Mouse (Mus musculus): Measurements from ENCODE around the gene Jak1. TPM values are rescaled to one million over a fixed set of nuclear protein-coding genes. Genes with fewer than 3 reads are reported as not detected.

Jak1 gene
- total and polyA plus RNA-seq, 3 experiments: 37.3 to 41.9 TPM; not detected in 1

DNA sequence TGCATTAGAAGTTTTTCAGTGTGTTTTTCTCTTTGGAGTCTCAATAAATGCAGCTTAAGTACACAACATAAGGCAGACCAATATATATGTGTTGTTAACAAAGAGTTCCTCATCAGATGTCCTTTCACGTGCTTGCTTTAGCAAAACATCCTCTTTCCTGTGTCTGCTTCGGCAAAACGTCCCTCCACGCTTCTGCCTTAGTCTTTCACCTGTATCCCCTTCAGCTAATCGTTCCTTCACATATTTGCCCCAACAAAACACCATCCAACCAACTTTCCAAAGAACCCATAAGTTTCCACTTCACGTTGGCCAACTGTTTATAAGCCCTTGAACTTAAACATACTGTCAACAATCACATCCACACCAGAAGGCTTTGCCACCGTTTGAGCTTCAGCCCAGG lies 31.8 kb upstream of the Jak1 start:
- no peak for DNase-seq (ENCODE audit: low read depth, low spot score)
- Histone ChIP-seq H3K36me3 (ENCODE audit: control insufficient read depth in 1 of 2, insufficient read depth in 2 of 2, low read length in 2 of 2) (no peaks in the 10 kb centered on the region), H3K9me3 (replicated peaks; ENCODE audit: insufficient read depth, low read length) (no peaks in the 10 kb centered on the region), H3K4me1 (ENCODE audit: control insufficient read depth in 1 of 2, insufficient read depth in 2 of 2, low read length in 2 of 2) (peaks cover 0 to 6% of the 10 kb centered on the region in 2 experiments; a peak in 2 of 4 replicates), H3K27ac (ENCODE audit: control insufficient read depth, low read depth, low read length) (no peak overlapping the region), H3K9ac (ENCODE audit: control insufficient read depth, low read depth, low read length, poor library complexity, severe bottlenecking) (no peak overlapping the region), H3K79me2 (ENCODE audit: control insufficient read depth, insufficient read depth, low read length, poor library complexity) (no peaks in the 10 kb centered on the region; the same call in 1 of the 2 replicates), H3K4me3 (ENCODE audit: control insufficient read depth in 1 of 2, insufficient read depth in 1 of 2, low read depth in 2 of 2, low read length in 2 of 2) (no peak overlapping the region), H3K27me3 (ENCODE audit: control insufficient read depth in 1 of 2, insufficient read depth in 2 of 2, low read length in 2 of 2) (peaks cover 5 to 8% of the 10 kb centered on the region in 2 experiments; a peak in 3 of 4 replicates)
- TF ChIP-seq MYB (IDR thresholded peaks at IDR 0.05; ENCODE audit: low read depth, low read length) (no peak), ZNF384 (IDR thresholded peaks at IDR 0.05; ENCODE audit: low read depth, low read length) (no peak), POLR2AphosphoS5 (IDR thresholded peaks at IDR 0.05; ENCODE audit: borderline replicate concordance, low read depth, low read length) (no peak), SIN3A (IDR thresholded peaks at IDR 0.05; ENCODE audit: low read length) (no peak), EP300 (IDR thresholded peaks at IDR 0.05; ENCODE audit: low read depth in 1 of 2, low read length in 2 of 2) (no peak), MEF2A (IDR thresholded peaks at IDR 0.05; ENCODE audit: extremely low read depth, insufficient replicate concordance, low read depth, low read length, poor library complexity, severe bottlenecking) (no peak)

GRCm38 (mm10) chr4:101295788-101296187 lies 30.7 kb upstream of the Jak1 start:
- no peaks in the 10 kb centered on the region for H3K9me3 ChIP-seq (replicated peaks; ENCODE audit: insufficient read depth, low read length)
- peaks cover 5 to 8% of the 10 kb centered on the region in 2 experiments; a peak in 3 of 4 replicates for H3K27me3 ChIP-seq (ENCODE audit: control insufficient read depth in 1 of 2, insufficient read depth in 2 of 2, low read length in 2 of 2)
- H3K79me2 ChIP-seq (ENCODE audit: control insufficient read depth, insufficient read depth, low read length, poor library complexity): no peaks in the 10 kb centered on the region; the same call in 1 of the 2 replicates
- no peak for DNase-seq (ENCODE audit: low read depth, low spot score)
- peaks cover 0 to 6% of the 10 kb centered on the region in 2 experiments; a peak in 2 of 4 replicates for H3K4me1 ChIP-seq (ENCODE audit: control insufficient read depth in 1 of 2, insufficient read depth in 2 of 2, low read length in 2 of 2)
- no peak overlapping the region for H3K27ac ChIP-seq (ENCODE audit: control insufficient read depth, low read depth, low read length)
- TF ChIP-seq MXI1 (IDR thresholded peaks at IDR 0.05; ENCODE audit: low read depth, low read length): no peak
- TF ChIP-seq SMC3 (IDR thresholded peaks at IDR 0.05; ENCODE audit: low read depth, low read length): no peak
- TF ChIP-seq RAD21 (IDR thresholded peaks at IDR 0.05; ENCODE audit: low read depth, low read length): no peak
- no peak for TF ChIP-seq POLR2A (IDR thresholded peaks at IDR 0.05; ENCODE audit: control insufficient read depth in 1 of 2, insufficient read depth in 1 of 2, low read depth in 1 of 2, low read length in 2 of 2, poor library complexity in 1 of 2)
- TF ChIP-seq GATA1 (IDR thresholded peaks at IDR 0.05; ENCODE audit: low read depth, low read length): no peak
- no peak for TF ChIP-seq EP300 (IDR thresholded peaks at IDR 0.05; ENCODE audit: low read depth in 1 of 2, low read length in 2 of 2)
- no peak for TF ChIP-seq UBTF (IDR thresholded peaks at IDR 0.05; ENCODE audit: borderline replicate concordance, insufficient read depth, low read depth, low read length)
- TF ChIP-seq MAFK (IDR thresholded peaks at IDR 0.05; ENCODE audit: borderline replicate concordance, low read depth, low read length): no peak
- no peak for TF ChIP-seq MYC (IDR thresholded peaks at IDR 0.05; ENCODE audit: low read depth, low read length)
- no peak for TF ChIP-seq ZC3H11A (IDR thresholded peaks at IDR 0.05; ENCODE audit: low read depth, low read length)
- TF ChIP-seq TCF12 (IDR thresholded peaks at IDR 0.05; ENCODE audit: low read depth, low read length): no peak
- no peak for TF ChIP-seq ETS1 (IDR thresholded peaks at IDR 0.05; ENCODE audit: low read depth, low read length)
- TF ChIP-seq BHLHE40 (IDR thresholded peaks at IDR 0.05; ENCODE audit: borderline replicate concordance, low read depth, low read length): no peak
- TF ChIP-seq POLR2AphosphoS5 (IDR thresholded peaks at IDR 0.05; ENCODE audit: borderline replicate concordance, low read depth, low read length): no peak
- no peak for TF ChIP-seq ZKSCAN1 (IDR thresholded peaks at IDR 0.05; ENCODE audit: low read depth, low read length)
- no peak for TF ChIP-seq USF1 (IDR thresholded peaks at IDR 0.05; ENCODE audit: low read depth, low read length)
- no peak for TF ChIP-seq E2F4 (IDR thresholded peaks at IDR 0.05; ENCODE audit: borderline replicate concordance, low read depth, low read length)
- H3K36me3 ChIP-seq (ENCODE audit: control insufficient read depth in 1 of 2, insufficient read depth in 2 of 2, low read length in 2 of 2): no peaks in the 10 kb centered on the region
- H3K4me3 ChIP-seq (ENCODE audit: control insufficient read depth in 1 of 2, insufficient read depth in 1 of 2, low read depth in 2 of 2, low read length in 2 of 2): no peak overlapping the region
- H3K9ac ChIP-seq (ENCODE audit: control insufficient read depth, low read depth, low read length, poor library complexity, severe bottlenecking): no peak overlapping the region
